Mouse (Mus musculus): ENCODE measurements around the gene Sept9. TPM values are rescaled to one million over a fixed set of nuclear protein-coding genes. Genes with fewer than 3 reads are reported as not detected.
A peak's percentile ranks its signal among the peaks of the same experiment; 100 is the strongest.

The Sept9 gene
- total RNA-seq, 2 experiments from 2014 or later = 61.0 to 84.7 TPM

DNA sequence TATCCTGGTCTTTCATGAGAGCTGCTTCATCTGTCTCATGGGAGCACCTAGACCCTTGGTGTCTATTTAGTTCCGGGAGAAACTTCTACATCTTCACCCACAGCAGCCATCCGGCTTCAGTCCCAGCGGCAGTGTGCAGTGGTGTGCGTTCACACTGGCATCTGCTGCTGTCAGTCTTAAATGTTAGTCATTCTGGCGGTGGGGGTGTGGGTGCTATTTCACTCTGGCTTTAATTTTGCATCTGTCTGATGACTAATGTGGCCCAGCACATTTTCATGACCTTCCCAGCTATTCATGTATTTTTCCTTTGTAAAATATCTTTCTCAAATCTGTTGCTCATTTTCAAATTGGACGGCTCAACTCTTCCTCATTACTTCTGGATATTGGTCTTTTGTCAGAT, 40.2 kb downstream of the Sept9 start:
- intact Hi-C loops (cut with DNase I) = loop anchor here (5.0 to 10.0 kb wide), 2 partner anchors 73 to 585 kb away; partner anchors contain the start of genes Afmid and Tk1
- DNase-seq (ENCODE audit: low spot score in 2 of 2) = peak in 1 of 2 experiments; percentile 58

DNA sequence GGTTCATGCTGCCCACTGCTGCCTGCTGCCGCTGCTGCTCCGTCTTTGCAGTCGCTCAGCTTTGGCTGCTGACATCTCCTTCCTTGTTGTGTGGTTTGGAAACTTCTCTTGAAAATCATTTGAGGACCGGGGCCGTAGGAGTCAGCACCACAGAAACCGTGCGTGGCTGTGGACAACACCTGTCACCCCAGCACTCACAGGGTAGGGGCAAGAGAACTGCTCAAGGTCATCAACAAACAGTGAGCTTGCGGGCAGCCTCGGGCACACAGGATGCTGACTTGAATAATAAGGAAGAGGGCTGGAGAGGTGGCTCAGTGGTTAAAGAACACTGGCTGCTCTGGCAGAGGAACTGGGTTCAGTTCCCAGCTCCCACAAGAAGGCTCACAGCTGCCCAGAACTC, 40.9 kb downstream of the Sept9 start:
- intact Hi-C loops (cut with DNase I) = loop anchor here (10.0 kb wide), 1 partner anchor 584 kb away; the partner anchor contains the start of genes Afmid and Tk1
- no peak for DNase-seq (ENCODE audit: low spot score in 2 of 2)

DNA sequence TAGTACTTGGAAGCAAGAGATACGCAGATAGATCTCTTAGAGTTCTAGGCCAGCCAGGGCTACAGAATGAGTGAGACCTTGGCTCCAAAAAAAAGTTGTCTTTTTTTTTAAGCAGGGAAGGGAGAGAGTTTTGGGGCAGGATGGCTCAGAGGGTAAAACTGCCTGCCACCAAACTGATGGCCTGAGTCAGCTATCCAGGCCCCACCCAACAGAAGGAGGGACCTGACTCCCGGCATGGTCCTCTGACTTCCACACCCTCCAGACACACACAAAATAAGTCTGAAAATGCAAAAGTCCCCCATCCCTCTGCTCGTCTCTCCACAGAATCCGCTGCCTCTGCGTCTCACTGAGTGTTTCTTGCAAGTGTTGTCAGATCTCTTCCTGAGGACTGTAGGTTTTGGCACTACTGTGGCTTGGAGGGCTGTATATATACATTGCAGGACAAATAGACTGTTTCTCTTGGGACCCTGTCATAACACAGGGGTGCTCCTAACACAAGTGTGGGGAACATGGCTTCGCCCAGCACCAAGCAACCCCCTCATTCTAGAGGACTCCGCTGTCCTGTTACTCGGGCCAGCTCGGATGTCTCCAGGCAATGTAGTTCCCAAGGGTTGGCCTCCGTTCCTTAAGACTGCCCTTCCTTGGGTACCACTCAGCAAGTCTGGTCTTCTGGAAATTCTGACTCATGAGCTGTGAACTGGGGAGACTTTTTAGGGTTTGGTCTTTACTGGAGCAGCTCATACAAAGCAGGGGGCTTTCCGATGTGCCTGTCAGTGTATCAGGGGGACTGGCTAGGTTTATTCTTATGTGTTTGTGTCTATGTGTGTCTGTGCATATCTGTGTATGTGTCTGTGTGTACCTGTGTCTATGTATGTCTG, 41.6 kb downstream of the Sept9 start:
- intact Hi-C loops (cut with DNase I) = loop anchor here (10.0 kb wide), 1 partner anchor 584 kb away; the partner anchor contains the start of genes Afmid and Tk1
- no peak for DNase-seq (ENCODE audit: low spot score in 2 of 2)

GRCm38 (mm10) chr11:117242339-117243084, 43.1 kb downstream of the Sept9 start:
- DNase-seq (ENCODE audit: low spot score in 2 of 2) = no peak
- intact Hi-C loops (cut with DNase I) = loop anchor here (10.0 kb wide), 1 partner anchor 582 kb away; the partner anchor contains the start of genes Afmid and Tk1

DNA sequence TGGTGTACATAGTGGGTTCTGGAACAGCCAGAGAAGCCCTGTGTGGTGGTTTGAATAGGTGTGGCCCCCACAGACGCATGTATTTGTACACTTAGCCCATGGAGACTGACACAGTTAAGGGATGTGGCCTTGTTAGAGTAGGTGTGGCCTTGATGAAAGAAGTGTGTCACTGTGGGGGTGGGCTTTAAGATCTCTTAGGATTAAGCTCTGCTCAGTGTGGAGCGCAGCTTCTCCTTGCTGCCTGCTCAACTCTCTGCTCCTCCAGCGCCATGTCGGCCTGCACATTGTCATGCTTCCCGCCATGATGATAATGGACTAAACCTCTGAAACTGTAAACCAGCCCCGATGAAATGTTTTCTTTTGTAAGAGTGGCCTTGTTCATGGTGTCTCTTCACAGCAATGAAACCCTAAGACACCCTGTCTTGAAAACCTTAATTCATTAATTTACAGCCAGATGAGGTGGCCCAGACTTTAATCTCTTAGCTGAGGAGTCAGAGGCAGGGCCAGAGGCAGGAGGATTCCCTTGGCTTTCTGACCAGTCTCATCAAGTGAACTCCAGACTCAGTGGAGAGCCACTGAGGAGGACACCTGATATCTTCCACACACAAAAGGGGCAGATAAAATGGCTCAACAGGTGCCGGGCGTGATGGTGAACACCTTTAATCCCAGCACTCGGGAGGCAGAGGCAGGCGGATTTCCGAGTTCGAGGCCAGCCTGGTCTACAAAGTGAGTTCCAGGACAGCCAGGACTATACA, 44.3 kb downstream of the Sept9 start:
- no peak for DNase-seq (ENCODE audit: low spot score in 2 of 2)
- intact Hi-C loops (cut with DNase I) = loop anchor here (10.0 kb wide), 1 partner anchor 581 kb away; the partner anchor contains the start of genes Afmid and Tk1

- DNase-seq (ENCODE audit: low spot score in 2 of 2) = no peak
- intact Hi-C loops (cut with DNase I) = loop anchor here (10.0 kb wide), 1 partner anchor 580 kb away; the partner anchor contains the start of genes Afmid and Tk1
Observed at GRCm38 (mm10) chr11:117245041-117245725, 45.7 kb downstream of the Sept9 start.

GRCm38 (mm10) chr11:117245846-117246245, 46.4 kb downstream of the Sept9 start:
- intact Hi-C loops (cut with DNase I) = loop anchor here (10.0 kb wide), 1 partner anchor 579 kb away; the partner anchor contains the start of genes Afmid and Tk1
- DNase-seq (ENCODE audit: low spot score in 2 of 2) = no peak

GRCm38 (mm10) chr11:117246286-117246685, 46.8 kb downstream of the Sept9 start:
- intact Hi-C loops (cut with DNase I) = loop anchor here (10.0 kb wide), 1 partner anchor 579 kb away; the partner anchor contains the start of genes Afmid and Tk1

DNA sequence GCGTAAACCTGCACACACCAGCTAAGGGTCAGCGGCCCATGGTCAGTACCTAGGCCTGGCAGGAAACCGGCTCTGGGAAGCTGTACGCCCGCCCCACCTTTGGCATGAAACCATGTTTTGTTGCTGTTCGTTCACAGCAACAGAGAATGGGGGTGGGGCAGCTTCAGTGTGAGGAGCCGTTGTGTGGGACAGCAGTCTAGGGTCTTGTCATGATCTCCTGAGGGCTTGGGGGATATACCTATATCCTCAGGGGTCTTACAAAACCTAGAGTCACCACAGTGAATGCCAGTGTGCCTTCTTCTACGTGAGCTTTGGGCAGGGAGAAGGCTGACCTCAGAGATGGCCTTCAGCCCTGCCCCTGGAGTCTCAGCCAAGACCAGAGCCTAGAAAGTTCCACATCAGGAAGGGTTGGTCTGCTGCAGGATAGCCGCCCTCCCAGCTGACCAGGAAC, 47.5 kb downstream of the Sept9 start:
- intact Hi-C loops (cut with DNase I) = loop anchor here (10.0 kb wide), 1 partner anchor 578 kb away; the partner anchor contains the start of genes Afmid and Tk1
- no peak for DNase-seq (ENCODE audit: low spot score in 2 of 2)

More at GRCm38 (mm10) chr11:117246286-117246685, 46.8 kb downstream of the Sept9 start:
- no peak for DNase-seq (ENCODE audit: low spot score in 2 of 2)

GRCm38 (mm10) chr11:117247541-117247940, 48.1 kb downstream of the Sept9 start:
- intact Hi-C loops (cut with DNase I) = loop anchor here (10.0 kb wide), 1 partner anchor 577 kb away; the partner anchor contains the start of genes Afmid and Tk1
- no peak for DNase-seq (ENCODE audit: low spot score in 2 of 2)

DNA sequence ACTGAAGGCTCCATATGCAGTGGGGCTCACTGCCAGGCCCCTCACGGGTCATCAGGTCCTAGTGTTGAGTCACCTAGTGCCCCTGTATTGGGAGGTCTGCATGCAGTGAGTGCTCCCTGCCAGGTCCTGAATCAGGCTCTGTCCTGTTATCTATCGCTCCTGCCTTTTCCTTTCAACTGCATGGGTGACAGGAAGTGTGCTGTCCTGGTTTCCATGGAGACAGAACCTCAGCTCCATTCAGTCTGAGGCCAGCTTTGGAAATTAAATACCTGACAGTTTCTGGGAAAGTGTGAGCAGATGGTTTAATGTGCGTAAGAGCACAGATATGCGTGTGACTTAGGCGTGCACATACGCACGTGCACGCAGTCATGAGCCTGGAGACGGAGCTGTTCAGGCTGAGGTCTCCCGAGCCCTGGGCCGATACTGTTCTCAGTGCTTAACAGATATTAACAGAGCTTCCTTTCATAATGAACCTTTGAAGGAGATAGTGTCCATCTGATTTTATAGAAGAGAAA, 49.3 kb downstream of the Sept9 start:
- intact Hi-C loops (cut with DNase I) = loop anchor here (10.0 kb wide), 1 partner anchor 576 kb away; the partner anchor contains the start of genes Afmid and Tk1
- DNase-seq (ENCODE audit: low spot score in 2 of 2) = peak; percentile 66 to 84

- intact Hi-C loops (cut with DNase I) = loop anchor here (10.0 kb wide), 1 partner anchor 575 kb away; the partner anchor contains the start of genes Afmid and Tk1
- DNase-seq (ENCODE audit: low spot score in 2 of 2) = no peak
Observed at GRCm38 (mm10) chr11:117249282-117249984, 50.0 kb downstream of the Sept9 start.

GRCm38 (mm10) chr11:117249985-117250928, 50.8 kb downstream of the Sept9 start:
- intact Hi-C loops (cut with DNase I) = loop anchor here (10.0 kb wide), 1 partner anchor 575 kb away; the partner anchor contains the start of genes Afmid and Tk1
- no peak for DNase-seq (ENCODE audit: low spot score in 2 of 2)

DNA sequence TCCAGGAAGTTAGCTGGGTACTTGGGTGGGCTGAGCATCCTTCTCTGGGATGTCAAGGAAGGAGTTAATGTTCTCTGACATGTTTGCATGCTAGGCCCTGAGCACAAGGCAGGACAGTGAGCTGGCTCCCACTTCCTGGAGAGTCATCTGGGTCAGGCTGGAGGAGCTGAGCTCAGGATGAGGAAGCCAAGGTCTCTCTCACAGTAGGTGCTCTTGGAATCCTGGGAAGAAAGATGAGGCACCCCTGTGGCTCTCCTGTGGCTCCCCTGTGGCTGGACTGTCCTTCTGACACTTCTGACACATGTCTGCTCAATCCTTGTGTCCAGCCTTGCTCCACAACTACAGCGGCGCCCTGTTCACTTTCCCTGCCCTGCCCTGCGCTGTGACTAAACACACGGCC, 52.3 kb downstream of the Sept9 start:
- intact Hi-C loops (cut with DNase I) = no loop called here
- no peak for DNase-seq (ENCODE audit: low spot score in 2 of 2)

DNA sequence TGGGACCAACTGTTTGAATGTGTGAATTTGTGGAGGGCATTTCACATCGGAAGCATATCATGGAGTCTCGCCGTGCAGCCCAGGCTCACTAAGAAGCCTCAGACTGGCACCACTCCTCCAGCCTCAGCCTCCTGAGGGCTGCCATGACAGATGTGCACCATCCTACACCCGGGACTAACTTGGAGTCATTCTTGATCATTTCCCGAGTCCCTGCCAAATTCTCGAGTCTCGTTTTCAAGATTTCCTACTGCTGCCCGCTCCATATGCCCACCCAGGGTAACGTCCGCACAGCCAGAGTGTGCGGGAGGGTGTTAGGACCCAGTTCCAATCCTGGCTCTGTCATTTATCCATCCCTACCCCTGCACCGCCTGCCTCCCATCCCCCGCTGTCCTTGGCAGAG, 53.4 kb downstream of the Sept9 start:
- intact Hi-C loops (cut with DNase I) = no loop called here
- DNase-seq (ENCODE audit: low spot score in 2 of 2) = peak in 1 of 2 experiments; percentile 88

Data from left cerebral cortex, postnatal 25 days (tissue).